Mouse (Mus musculus) heart, postnatal 25 days (tissue): Measurements from ENCODE around the gene Zfp90. TPM values are rescaled to one million over a fixed set of nuclear protein-coding genes. Genes with fewer than 3 reads are reported as not detected.
A peak's percentile ranks its signal among the peaks of the same experiment; 100 is the strongest.
"Not testable (repeated sequence)": the region's sequence is repeated elsewhere in the genome, so short reads cannot be mapped to it uniquely, and the experiment has no call there.

Experiments
- DNase-seq: peaks from one replicate; pipeline ENCODE4 v3.0.0; 2022; ENCODE audit warnings: low spot score
- intact Hi-C: fragments of 180-260 bp; cut with DNase I; formaldehyde crosslinking; loops from one replicate; pipeline ENCODE4 v1.15.1; 2025
- total RNA-seq, 2 experiments: library from RNA; stranded (reverse); gene quantifications; 2 replicates each; pipeline ENCODE4 v1.2.3; 2021

Zfp90 gene
- total RNA-seq, 2 experiments from 2014 or later: 3.0 to 3.7 TPM

- DNase-seq, intact Hi-C loops: not testable (repeated sequence)
These were observed 16.8 kb downstream of the Zfp90 start for GRCm38 (mm10) chr8:106431952-106432351.

DNA sequence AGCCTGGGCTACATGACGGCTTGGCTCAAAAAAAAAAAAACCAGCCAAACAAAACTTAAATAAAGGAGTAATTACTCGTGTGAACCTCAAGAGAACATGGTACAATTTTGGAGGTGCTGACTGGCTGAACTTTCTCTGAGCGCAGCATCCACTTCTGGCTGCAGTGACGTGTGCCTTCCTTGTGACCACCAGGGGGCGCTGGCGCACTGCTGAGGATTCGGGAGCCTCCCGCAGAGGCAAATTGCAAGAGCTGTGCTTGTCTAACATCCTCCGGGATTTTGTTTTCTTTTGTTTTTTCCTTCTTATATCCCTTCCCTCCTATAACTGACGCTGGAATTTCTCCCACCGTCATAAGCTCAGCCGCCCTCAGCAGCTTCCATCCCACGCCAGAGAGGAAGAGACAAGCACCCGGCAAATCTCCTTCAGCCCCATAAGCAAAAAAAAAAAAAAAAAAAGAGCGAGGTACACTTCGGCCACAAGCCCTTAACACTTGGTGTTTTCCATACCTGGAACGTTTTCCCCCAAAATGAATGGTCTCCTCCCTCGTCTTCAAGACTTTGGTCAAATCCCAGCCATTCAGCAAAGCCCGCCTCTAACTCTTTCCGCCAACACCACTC is 17.9 kb downstream of the Zfp90 start:
- peak; percentile 60 for DNase-seq

DNA sequence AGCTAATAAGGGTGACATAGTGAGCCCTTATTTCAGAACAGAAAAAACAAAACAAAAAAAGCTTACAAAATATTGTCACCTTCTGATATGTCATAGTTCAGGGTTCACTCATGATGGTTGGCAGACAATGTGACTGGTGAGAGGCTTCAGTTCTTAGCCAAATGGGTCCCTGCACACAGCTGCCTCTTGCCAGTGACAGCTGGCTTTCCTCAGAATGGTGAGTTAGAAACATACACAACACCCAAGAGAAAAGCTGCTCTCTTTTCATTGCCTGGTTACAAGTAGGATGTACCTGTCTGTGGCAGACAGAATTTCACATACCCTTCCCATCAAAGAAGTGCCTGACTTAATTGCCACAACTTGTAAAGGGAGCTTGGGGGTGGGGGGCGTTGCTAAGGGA is 18.5 kb downstream of the Zfp90 start:
- intact Hi-C loops: loop anchor here (1.0 kb wide), 2 partner anchors 101 to 214 kb away; no protein-coding TSS in a partner anchor
- no peak for DNase-seq

More for the DNA sequence above, 17.9 kb downstream of the Zfp90 start:
- intact Hi-C loops: loop anchor here (1.0 kb wide), 2 partner anchors 101 to 214 kb away; no protein-coding TSS in a partner anchor

- intact Hi-C loops: no loop called here
- DNase-seq: no peak
These were observed 22.7 kb downstream of the Zfp90 start for GRCm38 (mm10) chr8:106437781-106438180.

GRCm38 (mm10) chr8:106440146-106440545 is 25.0 kb downstream of the Zfp90 start:
- intact Hi-C loops: no loop called here

GRCm38 (mm10) chr8:106442740-106443139 is 27.6 kb downstream of the Zfp90 start:
- intact Hi-C loops: no loop called here
- DNase-seq: no peak

More at GRCm38 (mm10) chr8:106440146-106440545, 25.0 kb downstream of the Zfp90 start:
- no peak for DNase-seq

GRCm38 (mm10) chr8:106451301-106452085 is 36.4 kb downstream of the Zfp90 start:
- intact Hi-C loops: no loop called here

DNA sequence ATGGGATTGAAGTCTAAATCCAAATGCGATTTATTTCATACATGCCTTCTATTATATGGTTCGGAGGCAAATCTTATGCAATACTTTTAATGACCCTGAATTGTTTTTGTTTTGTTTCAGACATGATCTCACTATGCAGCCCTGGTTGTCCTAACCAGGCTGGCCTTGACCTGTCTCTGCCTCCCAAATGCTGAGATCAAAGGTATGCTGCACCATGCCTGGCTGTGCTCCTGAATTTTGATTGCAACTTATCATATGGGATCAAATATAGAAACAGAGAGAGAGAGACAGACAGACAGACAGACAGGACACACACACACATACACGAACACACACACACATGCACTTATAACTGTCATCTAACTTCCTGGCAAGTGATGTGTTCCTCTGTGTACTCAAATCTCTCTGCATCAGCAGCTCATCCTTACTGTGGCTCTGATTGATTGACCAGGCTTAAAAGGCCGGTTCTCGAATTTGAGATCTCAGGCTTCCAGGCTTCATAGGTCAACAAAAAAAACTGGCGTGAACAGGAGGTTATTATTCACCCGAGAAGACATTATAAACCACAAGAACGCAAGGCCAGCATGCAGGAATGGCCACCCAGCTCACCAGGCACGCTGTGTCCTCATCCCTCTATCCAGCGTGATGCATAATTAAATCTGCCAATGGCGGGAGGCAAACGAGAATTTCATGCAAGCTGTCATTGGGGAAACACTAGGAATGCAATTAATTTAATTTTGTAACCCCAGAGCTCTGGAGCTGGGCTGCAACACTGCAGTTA is 37.8 kb downstream of the Zfp90 start:
- intact Hi-C loops: no loop called here
- DNase-seq: no peak

More at GRCm38 (mm10) chr8:106451301-106452085, 36.4 kb downstream of the Zfp90 start:
- DNase-seq: no peak

DNA sequence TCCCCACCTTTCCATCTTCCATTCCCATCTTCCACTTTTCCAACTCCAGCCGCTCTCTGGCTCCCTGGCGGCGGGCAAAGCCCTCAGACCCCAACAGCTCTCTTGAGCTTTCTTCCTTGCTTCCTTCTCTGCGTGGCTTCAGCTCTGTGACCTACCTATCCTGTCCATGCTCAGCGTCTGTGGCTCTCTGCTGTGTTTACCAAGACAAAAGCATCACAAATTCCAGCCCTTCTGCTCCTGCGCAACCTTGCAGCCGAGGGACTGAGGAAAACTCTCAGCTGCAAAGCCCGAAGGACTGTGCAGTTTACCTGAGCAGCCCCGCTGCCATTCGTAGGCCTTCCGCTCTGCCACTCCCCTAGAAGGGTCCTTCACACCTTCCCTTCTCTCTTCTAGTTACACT is 38.9 kb downstream of the Zfp90 start:
- intact Hi-C loops: no loop called here
- no peak for DNase-seq

- DNase-seq: no peak
- intact Hi-C loops: no loop called here
These were observed 47.0 kb downstream of the Zfp90 start for GRCm38 (mm10) chr8:106462131-106462530.

DNA sequence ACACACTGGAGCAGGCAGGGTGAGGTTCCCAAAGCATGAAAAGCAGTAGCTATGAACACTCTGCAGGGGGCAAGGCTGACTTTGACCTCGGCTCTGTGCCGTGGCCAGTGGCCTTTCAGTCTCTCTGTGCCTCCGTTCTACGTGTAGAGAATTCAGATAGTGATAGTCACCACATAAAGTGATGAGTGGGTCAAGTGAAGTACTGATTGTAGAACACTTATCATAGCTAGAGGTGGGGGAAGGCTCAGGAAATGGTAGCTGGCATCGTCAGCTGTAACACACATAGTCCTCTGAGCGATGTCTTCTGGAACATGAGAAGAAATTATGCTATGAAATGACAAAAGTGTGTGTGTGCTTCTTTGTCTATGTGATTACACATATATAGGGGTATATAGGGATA is 48.7 kb downstream of the Zfp90 start:
- DNase-seq: no peak
- intact Hi-C loops: no loop called here

DNA sequence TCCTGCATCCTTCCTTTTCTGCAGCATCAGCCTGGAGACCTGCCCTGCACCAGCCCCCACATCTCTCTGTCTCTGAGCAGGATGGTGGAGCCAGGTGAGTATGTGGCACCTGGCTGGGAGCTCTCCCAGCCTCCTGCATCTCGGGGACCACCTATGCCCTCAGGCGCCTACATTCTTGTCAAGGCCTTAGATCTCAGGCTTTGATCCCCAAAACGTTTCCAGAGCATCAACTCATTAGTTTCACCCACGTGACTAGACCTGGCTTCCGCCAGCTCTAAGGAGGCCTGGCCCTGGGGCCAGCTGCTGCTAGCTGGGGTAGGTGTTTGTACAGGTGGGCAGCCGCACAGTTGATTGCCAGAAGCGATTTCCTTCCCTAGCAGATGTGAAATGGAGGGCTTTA is 54.4 kb downstream of the Zfp90 start:
- intact Hi-C loops: no loop called here
- no peak for DNase-seq

DNA sequence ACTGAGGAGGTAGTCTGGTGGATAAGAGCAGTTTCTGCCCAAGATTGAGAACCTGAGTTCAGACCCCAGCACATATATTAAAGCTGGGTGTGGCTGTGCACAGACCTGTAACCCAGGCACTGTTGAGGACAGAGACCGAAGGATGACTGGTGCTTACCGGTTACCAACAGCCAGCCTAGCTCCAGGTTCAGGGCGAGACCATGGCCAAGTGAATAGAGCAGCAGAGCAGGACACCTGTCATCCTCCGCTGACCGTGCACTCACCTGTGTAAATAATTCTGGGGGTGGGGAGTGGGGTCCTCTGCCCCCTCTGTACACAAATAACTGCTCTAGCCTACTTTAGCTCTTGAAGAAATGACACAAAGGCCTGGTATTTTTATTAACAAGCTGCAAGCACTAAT is 58.9 kb downstream of the Zfp90 start:
- intact Hi-C loops: no loop called here
- no peak for DNase-seq

Other genes starting within 250 kb of the Zfp90 start
- gene Slc7a6, start 246.5 kb upstream of the Zfp90 start, total RNA-seq: 10 to 100 TPM; 12.0 to 12.2 TPM
- gene Slc7a6os, start 204.4 kb upstream of the Zfp90 start, total RNA-seq: 10 to 100 TPM in 1 of 2 experiments, 1 to 10 TPM in 1; 9.6 to 10.9 TPM
- gene Prmt7, start 204.4 kb upstream of the Zfp90 start, total RNA-seq: 10 to 100 TPM; 23.1 to 25.8 TPM
- 1 to 10 TPM; 3.6 to 4.9 TPM for gene Smpd3, start 77.3 kb upstream of the Zfp90 start, total RNA-seq
- not detected for gene 6030452D12Rik, start 85.2 kb downstream of the Zfp90 start, total RNA-seq
- gene Cdh3, start 95.6 kb downstream of the Zfp90 start, total RNA-seq: 1 to 10 TPM; 1.3 to 1.6 TPM
- gene Gm10073, start 158.1 kb downstream of the Zfp90 start, total RNA-seq: 100 to 1,000 TPM; 108 to 113 TPM
- gene Cdh1, start 188.0 kb downstream of the Zfp90 start, total RNA-seq: under 1 TPM; 0.06 to 0.08 TPM